Mouse (Mus musculus) stomach, embryonic 15.5 days (tissue): ENCODE measurements around the gene Cdhr4. TPM values are rescaled to one million over a fixed set of nuclear protein-coding genes. Genes with fewer than 3 reads are reported as not detected.
"Not testable (repeated sequence)": the region's sequence is repeated elsewhere in the genome, so short reads cannot be mapped to it uniquely, and the experiment has no call there.

Experiments used
- ATAC-seq: fragments of 200-750 bp; cut with Nextera tagmentation; 2 replicates; pipeline ENCODE4 v1.8.0; 2017; ENCODE audit warnings: low read depth, moderate number of reproducible peaks, moderate TSS enrichment; ENCODE audit not compliant: insufficient read depth, low FRiP score
- H3K27ac ChIP-seq: fragments of 300-500 bp; sonication (generic); 2 replicates; pipeline ENCODE4 v1.5.1; 2015; ENCODE audit warnings: mild to moderate bottlenecking, inconsistent platforms
- H3K27me3 ChIP-seq: fragments of 300-500 bp; sonication (generic); replicated peaks from 2 replicates; pipeline ENCODE4 v1.6.1; 2015; ENCODE audit warnings: inconsistent platforms
- H3K36me3 ChIP-seq: fragments of 300-500 bp; sonication (generic); 2 replicates; pipeline ENCODE4 v1.6.1; 2015; ENCODE audit warnings: inconsistent platforms
- H3K4me1 ChIP-seq: fragments of 300-500 bp; sonication (generic); 2 replicates; pipeline ENCODE4 v1.6.1; 2015; ENCODE audit warnings: inconsistent platforms
- H3K4me2 ChIP-seq: fragments of 300-500 bp; sonication (generic); 2 replicates; pipeline ENCODE4 v1.6.1; 2015; ENCODE audit warnings: mild to moderate bottlenecking, inconsistent platforms
- H3K4me3 ChIP-seq: fragments of 300-500 bp; sonication (generic); replicated peaks from 2 replicates; pipeline ENCODE4 v1.5.1; 2015; ENCODE audit warnings: inconsistent platforms
- H3K9ac ChIP-seq: fragments of 300-500 bp; sonication (generic); 2 replicates; pipeline ENCODE4 v1.6.1; 2015; ENCODE audit warnings: inconsistent platforms
- H3K9me3 ChIP-seq: fragments of 300-500 bp; sonication (generic); 2 replicates; pipeline ENCODE4 v1.6.1; 2016; ENCODE audit warnings: inconsistent platforms
- WGBS: fragments of 180-500 bp; shearing (Covaris S2); methylation state at CpG from one replicate; pipeline ENCODE4 v1.1.7; 2015; 5-methylcytosine and 5-hydroxymethylcytosine counted together
- polyA plus RNA-seq: library from polyadenylated mRNA; unstranded; fragments of >200 nt; fragmentation: Nextera tagmentation; extraction: Ambion mirVana; gene quantifications from 2 replicates; pipeline ENCODE4 v1.2.1, GENCODE M21; 2015

Gene Cdhr4
- polyA plus RNA-seq, 1 experiment from 2014 or later = 10.9 TPM

- 90% methylated on average over 21 of the region's 21 CpGs for WGBS
- H3K9me3 ChIP-seq = no peaks in the 10 kb centered on the region
- ATAC-seq = no peak
- no peak overlapping the region for H3K9ac ChIP-seq
- H3K27ac ChIP-seq = no peak overlapping the region
- H3K4me2 ChIP-seq = no peak overlapping the region
- no peaks in the 10 kb centered on the region for H3K36me3 ChIP-seq
- no peaks in the 10 kb centered on the region for H3K4me1 ChIP-seq
- H3K27me3 ChIP-seq = no peaks in the 10 kb centered on the region
- no peak overlapping the region for H3K4me3 ChIP-seq
Measured at GRCm38 (mm10) chr9:107995513-107995912, 3.2 kb downstream of the Cdhr4 start.

GRCm38 (mm10) chr9:107996049-107996448 is 3.8 kb downstream of the Cdhr4 start, which contains the start of gene Gm20662:
TSS of gene Gm20662 (plus strand) at chr9:107996349.
- 90% methylated on average over 5 of the region's 5 CpGs for WGBS
- H3K9me3 ChIP-seq = no peaks in the 10 kb centered on the region
- H3K4me2 ChIP-seq = no peak within 1 kb of the TSS
- H3K27me3 ChIP-seq = no peaks in the 10 kb centered on the region
- H3K4me1 ChIP-seq = no peaks in the 10 kb centered on the region
- no peak within 1 kb of the TSS for H3K4me3 ChIP-seq
- no peaks in the 10 kb centered on the region for H3K36me3 ChIP-seq
- no peak within 1 kb of the TSS for H3K9ac ChIP-seq
- no peak within 1 kb of the TSS for H3K27ac ChIP-seq
- no peak for ATAC-seq

DNA sequence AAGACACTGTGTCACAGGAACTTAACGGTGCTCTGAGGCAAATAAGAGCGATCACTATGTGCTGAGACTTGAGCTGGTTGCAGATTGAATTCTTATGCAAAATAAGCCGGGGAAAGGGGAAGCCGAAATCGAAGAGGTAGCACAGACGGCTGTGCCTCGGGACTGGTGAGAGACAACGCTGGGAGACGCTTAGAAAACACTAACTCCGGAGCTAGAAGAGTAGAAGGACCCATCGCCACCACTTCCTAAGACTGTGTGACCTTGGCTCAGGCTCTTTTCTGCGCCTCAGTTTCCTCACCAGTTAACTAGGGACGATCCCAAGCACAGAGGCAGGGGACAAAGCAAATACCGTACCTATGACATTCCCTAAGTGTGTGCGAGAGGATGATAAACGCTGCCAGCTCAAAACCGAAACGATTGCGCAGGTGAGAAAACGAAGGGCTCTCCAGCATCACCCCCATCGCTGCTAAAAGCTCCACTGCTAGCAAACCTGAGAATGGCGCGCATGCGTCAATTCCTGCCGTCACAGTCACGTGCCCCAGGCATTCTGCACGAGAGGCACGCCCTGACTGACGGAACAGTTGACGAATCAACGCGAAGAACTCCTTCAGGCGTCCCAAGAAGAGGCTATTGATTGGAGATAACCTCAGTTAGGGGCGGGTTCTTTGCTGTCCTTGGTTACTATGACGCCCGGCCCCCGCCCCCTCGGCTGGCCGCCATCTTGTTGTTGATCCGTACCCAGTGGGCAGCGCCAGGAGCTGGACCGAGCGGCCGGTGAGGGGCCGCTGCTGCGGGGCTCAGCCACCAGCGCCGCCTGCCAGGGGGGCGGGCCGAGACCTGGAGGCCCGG is 9.8 kb downstream of the Cdhr4 start, which contains the start of gene Ip6k1:
Gene Ip6k1, plus strand, starts transcription at position 580 of the 849 bp plus-strand sequence.
- Histone ChIP-seq H3K27me3 (no peaks in the 10 kb centered on the region), H3K4me2 (peak within 1 kb of the TSS; percentile 85), H3K9ac (peak within 1 kb of the TSS; percentile 96), H3K27ac (peak within 1 kb of the TSS; percentile 94), H3K4me1 (0 out of 2 replicates have a peak, but pooled peaks cover 7% of the 10 kb centered on the region), H3K4me3 (peak within 1 kb of the TSS; percentile 100), H3K9me3 (no peaks in the 10 kb centered on the region), H3K36me3 (no peaks in the 10 kb centered on the region)
- under 1% methylated on average over 51 of the region's 51 CpGs for WGBS
- peak; percentile 98 for ATAC-seq

DNA sequence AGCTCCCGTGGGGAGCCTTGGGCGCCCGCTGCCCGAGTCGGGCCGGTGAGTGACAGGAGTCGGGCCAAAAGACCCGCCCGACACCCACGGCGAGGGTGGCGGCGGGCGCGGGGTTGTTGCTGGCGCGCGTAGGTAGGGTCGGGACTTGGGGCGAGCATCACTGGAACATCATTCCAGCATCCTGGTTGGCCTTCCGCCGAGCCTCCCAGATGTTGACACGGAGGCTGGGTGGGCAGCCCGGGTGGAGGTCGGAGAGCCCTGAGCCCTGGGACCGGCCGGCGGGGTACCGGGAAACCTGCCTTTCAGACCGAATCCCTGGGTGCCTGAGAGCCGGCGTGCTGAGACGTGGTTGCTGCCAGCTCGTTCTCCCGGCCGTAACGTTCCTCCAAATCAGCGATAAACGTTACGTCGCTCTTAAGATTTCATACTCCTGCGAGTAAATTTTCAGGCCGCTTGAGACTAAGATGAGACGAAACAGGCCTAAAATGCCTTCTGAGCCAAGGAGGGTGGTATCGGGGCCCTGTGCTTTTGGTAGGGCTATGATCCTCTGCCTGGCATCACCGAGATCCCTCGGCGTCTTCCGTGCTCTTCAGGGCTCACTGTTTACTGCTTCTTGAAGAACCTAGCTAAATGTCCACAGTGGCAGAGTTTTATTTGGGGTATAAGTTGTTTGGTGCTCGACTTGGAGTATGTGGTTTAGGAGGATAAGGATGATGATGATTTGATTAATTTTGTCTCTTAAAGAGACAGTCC is 10.7 kb downstream of the Cdhr4 start:
- Histone ChIP-seq H3K4me3 (peak overlapping the region; percentile 100), H3K27ac (peak overlapping the region; percentile 94), H3K9ac (peak overlapping the region; percentile 96), H3K36me3 (no peaks in the 10 kb centered on the region), H3K9me3 (no peaks in the 10 kb centered on the region), H3K4me1 (0 out of 2 replicates have a peak, but pooled peaks cover 7% of the 10 kb centered on the region), H3K4me2 (peak overlapping the region; percentile 61), H3K27me3 (no peaks in the 10 kb centered on the region)
- peak; percentile 48 for ATAC-seq
- WGBS = under 1% methylated on average over 50 of the region's 50 CpGs

DNA sequence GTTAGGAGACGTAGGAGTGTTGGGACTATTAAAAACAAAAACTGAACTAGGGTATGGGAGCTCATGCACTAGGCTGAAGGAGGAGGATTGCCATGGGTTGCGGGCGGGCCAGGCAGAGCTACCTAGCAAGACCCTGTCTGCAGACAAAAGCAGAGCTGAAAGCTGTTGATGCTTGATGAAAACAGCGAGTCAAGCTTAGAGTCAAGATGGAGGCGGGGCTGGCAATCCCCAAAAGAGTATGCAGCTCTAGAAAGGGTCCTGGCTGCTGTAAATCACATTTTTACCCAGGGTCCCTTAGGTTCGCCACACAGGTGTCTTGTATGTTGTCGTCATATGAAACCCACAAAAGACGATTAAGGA is 11.2 kb downstream of the Cdhr4 start:
- no peaks in the 10 kb centered on the region for H3K27me3 ChIP-seq
- WGBS = 12% methylated on average over 8 of the region's 8 CpGs
- 0 out of 2 replicates have a peak, but pooled peaks cover 7% of the 10 kb centered on the region for H3K4me1 ChIP-seq
- H3K4me3 ChIP-seq = peak overlapping the region; percentile 100
- peak overlapping the region; percentile 94; the same call in 1 of the 2 replicates for H3K27ac ChIP-seq
- no peak for ATAC-seq
- no peaks in the 10 kb centered on the region for H3K9me3 ChIP-seq
- peak overlapping the region; percentile 96 for H3K9ac ChIP-seq
- H3K36me3 ChIP-seq = no peaks in the 10 kb centered on the region
- peak overlapping the region; percentile 61 for H3K4me2 ChIP-seq

GRCm38 (mm10) chr9:108008041-108008440 is 15.7 kb downstream of the Cdhr4 start:
- no peak for ATAC-seq
- H3K27me3 ChIP-seq = no peaks in the 10 kb centered on the region
- no peak overlapping the region for H3K4me3 ChIP-seq
- H3K27ac ChIP-seq = no peak overlapping the region
- 0 out of 2 replicates have a peak, but pooled peaks cover 7% of the 10 kb centered on the region for H3K4me1 ChIP-seq
- H3K36me3 ChIP-seq = no peaks in the 10 kb centered on the region
- WGBS = 82% methylated on average over 5 of the region's 5 CpGs
- no peak overlapping the region for H3K9ac ChIP-seq
- no peaks in the 10 kb centered on the region for H3K9me3 ChIP-seq
- no peak overlapping the region for H3K4me2 ChIP-seq

- H3K9me3 ChIP-seq = no peaks in the 10 kb centered on the region
- no peak overlapping the region for H3K27ac ChIP-seq
- H3K36me3 ChIP-seq = no peaks in the 10 kb centered on the region
- no peaks in the 10 kb centered on the region for H3K27me3 ChIP-seq
- no peak for ATAC-seq
- H3K9ac ChIP-seq = no peak overlapping the region
- no peak overlapping the region for H3K4me2 ChIP-seq
- H3K4me1 ChIP-seq = no peaks in the 10 kb centered on the region
- H3K4me3 ChIP-seq = no peak overlapping the region
Measured at GRCm38 (mm10) chr9:108010385-108010784, 18.1 kb downstream of the Cdhr4 start.

GRCm38 (mm10) chr9:108013577-108013976 is 21.3 kb downstream of the Cdhr4 start:
- H3K36me3 ChIP-seq, H3K27me3 ChIP-seq, H3K27ac ChIP-seq, H3K4me3 ChIP-seq, H3K4me1 ChIP-seq, H3K9ac ChIP-seq, H3K4me2 ChIP-seq, H3K9me3 ChIP-seq, ATAC-seq: not testable (repeated sequence)
- 95% methylated on average over 2 of the region's 2 CpGs for WGBS

GRCm38 (mm10) chr9:108017127-108017526 is 24.8 kb downstream of the Cdhr4 start:
- 78% methylated on average over 3 of the region's 3 CpGs for WGBS
- H3K9ac ChIP-seq = no peak overlapping the region
- no peak overlapping the region for H3K4me3 ChIP-seq
- H3K36me3 ChIP-seq = no peaks in the 10 kb centered on the region
- H3K27me3 ChIP-seq = no peaks in the 10 kb centered on the region
- no peak for ATAC-seq
- no peak overlapping the region for H3K4me2 ChIP-seq
- no peaks in the 10 kb centered on the region for H3K9me3 ChIP-seq
- H3K27ac ChIP-seq = no peak overlapping the region
- no peaks in the 10 kb centered on the region for H3K4me1 ChIP-seq

DNA sequence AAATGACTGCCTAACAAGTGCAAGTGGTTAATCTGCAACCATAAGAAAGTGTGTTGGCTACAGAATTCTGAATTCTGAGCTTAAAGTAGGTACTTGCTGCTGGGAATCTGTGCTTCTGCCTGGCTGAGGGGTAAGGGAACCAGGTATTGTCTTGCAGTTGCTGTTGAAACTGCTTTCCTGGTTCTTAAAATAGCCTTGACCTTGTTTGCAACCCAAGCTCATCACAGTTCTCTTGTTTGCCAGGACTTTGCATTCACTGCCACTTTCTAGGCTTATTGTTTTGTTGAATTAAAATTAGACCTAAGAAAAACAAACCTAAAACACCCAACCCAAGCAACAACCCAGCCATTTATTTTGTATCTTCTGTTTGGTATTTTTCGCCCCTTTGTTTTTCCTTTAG is 28.4 kb downstream of the Cdhr4 start:
- no peak for ATAC-seq

DNA sequence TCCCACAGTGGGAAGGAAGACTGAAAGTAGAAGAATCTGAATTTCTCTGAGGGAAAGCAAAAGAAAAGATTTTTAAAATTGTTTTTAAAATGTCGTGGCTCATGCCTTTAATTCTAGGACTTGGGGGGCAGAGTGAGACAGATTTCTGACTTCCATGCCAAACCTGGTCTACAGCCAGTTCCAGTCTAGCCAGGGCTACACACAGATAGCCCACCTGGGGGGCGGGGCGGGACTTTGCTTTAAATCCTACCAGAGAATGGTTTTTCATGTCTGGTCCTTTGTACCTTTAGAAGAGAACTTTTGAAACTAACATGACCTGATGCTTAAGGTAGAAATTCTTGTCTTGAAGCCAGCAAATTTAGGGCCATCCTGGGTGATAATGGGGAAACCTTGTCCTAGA is 30.9 kb downstream of the Cdhr4 start:
- 89% methylated on average over 3 of the region's 3 CpGs for WGBS
- ATAC-seq = no peak

More for the DNA sequence above, 28.4 kb downstream of the Cdhr4 start:
- Histone ChIP-seq H3K27me3 (no peaks in the 10 kb centered on the region), H3K36me3 (peaks cover 17% of the 10 kb centered on the region; the same call in 1 of the 2 replicates), H3K4me3 (no peak overlapping the region), H3K27ac (no peak overlapping the region), H3K9me3 (no peaks in the 10 kb centered on the region), H3K9ac (no peak overlapping the region), H3K4me2 (no peak overlapping the region), H3K4me1 (no peaks in the 10 kb centered on the region)
- 84% methylated on average over 1 of the region's 1 CpGs for WGBS

DNA sequence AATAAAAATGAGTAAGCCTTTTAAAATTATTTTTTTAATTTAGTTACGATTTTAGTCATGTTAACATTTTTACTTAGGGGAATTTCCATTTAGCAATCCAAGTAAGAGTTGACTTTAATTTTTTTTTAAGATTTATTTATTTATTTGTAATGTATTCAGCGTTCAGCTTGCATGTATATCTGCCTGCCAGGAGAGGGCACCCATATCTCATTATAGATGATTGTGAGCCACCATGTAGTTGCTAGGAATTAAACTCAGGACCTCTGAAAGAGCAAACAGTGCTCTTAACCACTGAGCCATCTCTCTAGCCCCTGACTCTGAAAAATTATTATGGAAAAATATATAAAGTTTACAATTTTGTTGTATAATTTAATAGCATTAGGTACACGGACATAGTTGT is 34.3 kb downstream of the Cdhr4 start:
- Histone ChIP-seq H3K27me3 (no peaks in the 10 kb centered on the region), H3K9me3 (no peaks in the 10 kb centered on the region), H3K9ac (no peak overlapping the region), H3K4me3 (no peak overlapping the region), H3K4me1 (no peaks in the 10 kb centered on the region), H3K4me2 (no peak overlapping the region), H3K27ac (no peak overlapping the region), H3K36me3 (peaks cover 36% of the 10 kb centered on the region)
- 88% methylated on average over 3 of the region's 3 CpGs for WGBS
- ATAC-seq = no peak

More for the DNA sequence above, 30.9 kb downstream of the Cdhr4 start:
- H3K9ac ChIP-seq = no peak overlapping the region
- H3K4me3 ChIP-seq = no peak overlapping the region
- H3K9me3 ChIP-seq = no peaks in the 10 kb centered on the region
- no peaks in the 10 kb centered on the region for H3K4me1 ChIP-seq
- peaks cover 31% of the 10 kb centered on the region for H3K36me3 ChIP-seq
- no peaks in the 10 kb centered on the region for H3K27me3 ChIP-seq
- no peak overlapping the region for H3K27ac ChIP-seq
- H3K4me2 ChIP-seq = no peak overlapping the region
